Mouse (Mus musculus) heart, embryonic 14.5 days (tissue): Measurements from ENCODE around the gene Alpl. TPM values are rescaled to one million over a fixed set of nuclear protein-coding genes. Genes with fewer than 3 reads are reported as not detected.

Experiments
- ATAC-seq: fragments of 200-750 bp; cut with Nextera tagmentation; 2 replicates; pipeline ENCODE4 v1.8.0; 2017; ENCODE audit warnings: low read depth, moderate TSS enrichment; ENCODE audit not compliant: insufficient number of reproducible peaks, insufficient read depth, low FRiP score
- H3K27ac ChIP-seq, 2 experiments: fragments of 200-500 bp in 1 of 2; fragments of 300-500 bp in 1 of 2; sonication (generic) in 1 of 2; replicated peaks in 1 of 2; 2 replicates each; pipeline ENCODE4 v1.5.1; 2012 to 2014; ENCODE audit warnings: low read depth in 2 of 2, low read length in 2 of 2, control low read depth in 1 of 2, mild to moderate bottlenecking in 1 of 2, mixed read lengths in 1 of 2; ENCODE audit not compliant: control insufficient read depth in 1 of 2, insufficient read depth in 1 of 2
- H3K27me3 ChIP-seq: fragments of 300-500 bp; sonication (generic); 2 replicates; pipeline ENCODE4 v1.6.1; 2014; ENCODE audit warnings: mild to moderate bottlenecking, low read length, control low read depth; ENCODE audit not compliant: control insufficient read depth, insufficient read depth
- H3K36me3 ChIP-seq: fragments of 300-500 bp; sonication (generic); 2 replicates; pipeline ENCODE4 v1.6.1; 2014; ENCODE audit warnings: mild to moderate bottlenecking, control low read depth, low read length, mixed read lengths; ENCODE audit not compliant: control insufficient read depth, insufficient read depth
- H3K4me1 ChIP-seq, 2 experiments: fragments of 200-500 bp in 1 of 2; fragments of 300-500 bp in 1 of 2; sonication (generic) in 1 of 2; 2 replicates each; pipeline ENCODE4 v1.6.1; 2012 to 2014; ENCODE audit warnings: low read length in 2 of 2, control low read depth in 1 of 2, mixed read lengths in 1 of 2; ENCODE audit not compliant: control insufficient read depth in 2 of 2, insufficient read depth in 2 of 2
- H3K4me2 ChIP-seq: fragments of 300-500 bp; sonication (generic); 2 replicates; pipeline ENCODE4 v1.6.1; 2014; ENCODE audit warnings: mild to moderate bottlenecking, low read length
- H3K4me3 ChIP-seq, 2 experiments: fragments of 200-500 bp in 1 of 2; fragments of 300-500 bp in 1 of 2; sonication (generic) in 1 of 2; 2 replicates each; pipeline ENCODE4 v1.5.1; 2012 to 2014; ENCODE audit warnings: low read length in 2 of 2, mild to moderate bottlenecking in 2 of 2, control low read depth in 1 of 2, low read depth in 1 of 2, moderate library complexity in 1 of 2; ENCODE audit not compliant: control insufficient read depth in 1 of 2, insufficient read depth in 1 of 2
- H3K9ac ChIP-seq: fragments of 300-500 bp; sonication (generic); 2 replicates; pipeline ENCODE4 v1.6.1; 2014; ENCODE audit warnings: mild to moderate bottlenecking, low read length
- H3K9me3 ChIP-seq: fragments of 300-500 bp; sonication (generic); 2 replicates; pipeline ENCODE4 v1.6.1; 2016; ENCODE audit warnings: low read length, control low read depth; ENCODE audit not compliant: control insufficient read depth
- WGBS: fragments of 180-500 bp; shearing (Covaris S2); extraction: QIAGEN DNeasy Blood & Tissue Kit; methylation state at CpG from one replicate; pipeline ENCODE4 v1.1.7; 2014; 5-methylcytosine and 5-hydroxymethylcytosine counted together
- polyA plus RNA-seq: library from polyadenylated mRNA; unstranded; fragments of >200 nt; fragmentation: Nextera tagmentation; extraction: Ambion mirVana; gene quantifications from 2 replicates; pipeline ENCODE4 v1.2.1, GENCODE M21; 2014

The Alpl gene
- polyA plus RNA-seq, 1 experiment from 2014 or later: 2.2 TPM

DNA sequence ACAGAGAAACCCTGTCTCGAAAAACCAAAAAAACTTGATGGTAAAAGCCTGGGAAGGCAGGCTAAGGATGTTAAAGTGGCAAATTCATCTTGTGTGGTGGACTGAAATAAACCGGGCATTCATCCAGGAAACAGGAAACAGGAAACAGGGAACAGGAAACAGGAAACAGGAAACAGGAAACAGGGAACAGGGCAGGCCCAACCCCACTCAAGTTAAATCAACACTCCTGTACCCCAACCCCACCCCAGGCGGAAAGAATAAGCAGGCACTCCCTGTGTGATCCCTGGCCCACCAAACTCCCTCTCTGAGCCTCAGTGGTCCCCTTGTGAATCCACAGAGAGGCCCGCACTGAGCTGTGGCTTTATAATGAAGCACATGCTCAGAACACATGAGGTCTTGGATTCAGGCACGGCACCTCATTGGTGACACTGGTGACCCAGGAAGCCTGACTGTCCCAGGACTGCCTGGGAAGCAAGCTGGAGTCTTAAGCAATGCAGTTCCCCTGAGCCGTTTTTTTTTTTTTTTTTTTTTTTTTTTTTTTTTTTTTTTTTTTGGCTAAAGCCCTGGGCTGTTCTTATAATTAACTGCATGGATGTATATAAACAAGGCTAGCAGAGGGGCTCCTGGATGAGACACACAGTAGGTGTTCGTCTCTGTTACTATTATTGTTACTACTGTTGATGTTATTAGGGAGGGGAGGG is 8.4 kb downstream of the Alpl start:
- no peak overlapping the region for H3K27ac ChIP-seq
- H3K4me2 ChIP-seq: no peak overlapping the region
- no peaks in the 10 kb centered on the region for H3K27me3 ChIP-seq
- no peak overlapping the region for H3K9ac ChIP-seq
- no peak overlapping the region for H3K4me3 ChIP-seq
- H3K4me1 ChIP-seq: peaks cover 6 to 11% of the 10 kb centered on the region in 2 experiments
- 79% methylated on average over 7 of the region's 7 CpGs for WGBS
- no peak for ATAC-seq
- H3K36me3 ChIP-seq: no peaks in the 10 kb centered on the region
- no peaks in the 10 kb centered on the region for H3K9me3 ChIP-seq

- no peak overlapping the region for H3K4me3 ChIP-seq
- no peaks in the 10 kb centered on the region for H3K36me3 ChIP-seq
- no peaks in the 10 kb centered on the region for H3K9me3 ChIP-seq
- 67% methylated on average over 6 of the region's 6 CpGs for WGBS
- H3K4me1 ChIP-seq: peaks cover 6 to 11% of the 10 kb centered on the region in 2 experiments
- H3K4me2 ChIP-seq: no peak overlapping the region
- H3K9ac ChIP-seq: no peak overlapping the region
- no peaks in the 10 kb centered on the region for H3K27me3 ChIP-seq
- no peak overlapping the region for H3K27ac ChIP-seq
- ATAC-seq: no peak
Observed at GRCm38 (mm10) chr4:137786488-137786887, 9.7 kb downstream of the Alpl start.

DNA sequence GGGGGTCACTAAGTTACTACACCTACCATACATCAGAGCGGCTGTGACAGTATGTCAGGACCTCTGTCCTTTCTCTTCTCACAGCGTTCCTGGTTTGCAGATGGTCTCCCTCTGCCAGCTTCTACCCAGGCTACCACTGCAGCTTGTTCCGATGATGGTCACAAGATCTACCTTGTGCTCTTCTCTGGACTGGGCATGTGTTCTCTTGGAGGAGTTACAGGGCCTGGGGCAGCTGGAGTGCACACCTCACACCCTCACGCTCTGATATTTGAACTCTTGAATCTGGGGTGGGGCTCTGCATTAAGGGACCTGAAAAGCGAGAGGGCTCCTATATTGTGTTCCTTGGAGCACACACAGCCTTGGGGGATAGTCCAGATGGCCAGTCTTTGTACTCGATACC is 10.9 kb downstream of the Alpl start:
- no peaks in the 10 kb centered on the region for H3K36me3 ChIP-seq
- 78% methylated on average over 6 of the region's 6 CpGs for WGBS
- no peaks in the 10 kb centered on the region for H3K9me3 ChIP-seq
- no peak for ATAC-seq
- H3K9ac ChIP-seq: no peak overlapping the region
- no peak overlapping the region for H3K27ac ChIP-seq
- peaks cover 6 to 11% of the 10 kb centered on the region in 2 experiments for H3K4me1 ChIP-seq
- H3K27me3 ChIP-seq: no peaks in the 10 kb centered on the region
- H3K4me3 ChIP-seq: no peak overlapping the region
- no peak overlapping the region for H3K4me2 ChIP-seq

- Histone ChIP-seq H3K36me3 (no peaks in the 10 kb centered on the region), H3K4me2 (no peak overlapping the region), H3K9ac (no peak overlapping the region), H3K4me3 (no peak overlapping the region), H3K4me1 (peaks cover 6 to 11% of the 10 kb centered on the region in 2 experiments), H3K9me3 (no peaks in the 10 kb centered on the region), H3K27me3 (no peaks in the 10 kb centered on the region), H3K27ac (no peak overlapping the region)
- no peak for ATAC-seq
- 72% methylated on average over 6 of the region's 6 CpGs for WGBS
Observed at GRCm38 (mm10) chr4:137784741-137785140, 11.4 kb downstream of the Alpl start.

DNA sequence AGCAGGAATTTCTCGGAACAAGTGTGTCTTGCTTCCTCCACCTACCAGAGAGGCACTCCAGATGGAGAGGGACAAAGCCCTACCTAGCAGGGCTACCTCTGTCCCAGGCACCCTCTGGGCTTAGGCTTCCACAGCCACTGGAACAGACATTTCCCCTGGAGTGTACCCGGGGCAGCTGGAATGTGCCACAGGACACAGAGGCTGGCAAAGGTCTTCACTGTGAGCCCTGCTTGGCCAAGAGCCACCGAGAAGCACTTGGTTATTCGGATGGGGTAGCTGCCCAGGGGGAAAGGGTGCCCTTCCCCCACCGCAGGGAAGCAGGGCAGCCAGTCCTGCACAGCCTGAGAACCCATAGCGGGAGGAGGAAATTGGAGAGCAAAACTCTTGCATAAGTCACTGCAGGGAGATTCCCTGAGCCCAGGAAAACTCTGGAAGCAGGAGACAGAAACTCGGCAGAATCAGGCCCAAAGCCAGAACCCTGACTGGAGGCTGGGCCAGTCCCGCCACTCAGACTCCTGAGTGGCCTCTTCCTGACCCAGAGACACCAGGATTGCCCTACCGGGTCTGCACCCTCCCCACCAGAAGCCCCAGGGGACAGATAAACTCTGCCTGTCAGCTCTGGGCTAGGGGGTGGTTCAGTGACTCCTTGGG is 12.5 kb downstream of the Alpl start:
- no peaks in the 10 kb centered on the region for H3K36me3 ChIP-seq
- H3K9me3 ChIP-seq: no peaks in the 10 kb centered on the region
- H3K4me3 ChIP-seq: no peak overlapping the region
- H3K27me3 ChIP-seq: no peaks in the 10 kb centered on the region
- H3K9ac ChIP-seq: peak overlapping the region; percentile 44; the same call in 1 of the 2 replicates
- ATAC-seq: no peak
- peaks cover 6 to 11% of the 10 kb centered on the region in 2 experiments for H3K4me1 ChIP-seq
- WGBS: 22% methylated on average over 9 of the region's 9 CpGs
- H3K27ac ChIP-seq: no peak overlapping the region; a peak in 1 of 4 replicates
- no peak overlapping the region for H3K4me2 ChIP-seq

DNA sequence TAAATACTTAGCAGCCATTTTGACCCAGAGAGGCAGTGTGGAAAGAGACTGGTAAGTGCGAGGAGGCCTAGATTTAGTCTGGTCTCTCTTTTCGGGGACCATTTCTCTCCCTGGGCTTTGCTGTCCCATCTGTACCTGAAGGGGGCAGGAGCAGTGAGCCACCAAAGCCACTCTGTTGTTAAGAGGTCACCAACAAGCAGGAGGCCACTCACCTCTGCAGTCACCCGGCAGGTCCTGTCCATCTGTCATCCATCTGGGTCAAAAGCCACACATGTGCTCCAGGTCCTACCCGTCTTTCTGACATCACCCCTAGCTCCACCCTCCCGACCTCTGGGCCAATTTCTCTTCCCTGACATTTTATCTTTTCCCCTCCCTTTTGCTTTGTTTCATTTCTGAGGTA is 14.2 kb downstream of the Alpl start:
- peaks cover 6 to 11% of the 10 kb centered on the region in 2 experiments for H3K4me1 ChIP-seq
- ATAC-seq: no peak
- H3K9ac ChIP-seq: no peak overlapping the region
- H3K36me3 ChIP-seq: no peaks in the 10 kb centered on the region
- H3K27me3 ChIP-seq: no peaks in the 10 kb centered on the region
- H3K4me2 ChIP-seq: no peak overlapping the region
- 74% methylated on average over 5 of the region's 5 CpGs for WGBS
- H3K27ac ChIP-seq: no peak overlapping the region
- no peak overlapping the region for H3K4me3 ChIP-seq
- no peaks in the 10 kb centered on the region for H3K9me3 ChIP-seq

DNA sequence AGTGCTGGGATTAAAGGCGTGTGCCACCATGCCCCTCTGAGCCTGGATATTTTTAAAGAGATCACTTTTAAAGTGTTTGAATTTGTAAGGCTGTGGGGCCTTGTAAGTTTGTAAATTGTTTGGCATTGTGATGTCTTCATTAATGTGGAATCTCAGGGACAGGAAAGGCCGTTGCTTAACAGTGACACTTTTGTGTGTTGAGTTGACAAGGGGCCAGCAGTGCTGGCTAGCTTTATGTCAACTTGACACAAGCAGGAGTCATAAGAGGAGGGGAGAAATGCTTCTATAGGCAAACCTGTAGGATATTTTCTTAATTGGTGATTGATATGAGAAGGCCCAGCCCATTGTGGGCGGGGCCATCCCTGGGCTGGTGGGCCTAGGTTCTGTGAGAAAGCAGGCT is 15.2 kb downstream of the Alpl start:
- 57% methylated on average over 3 of the region's 3 CpGs for WGBS
- Histone ChIP-seq H3K9me3 (no peaks in the 10 kb centered on the region), H3K4me1 (peaks cover 6 to 11% of the 10 kb centered on the region in 2 experiments), H3K27me3 (no peaks in the 10 kb centered on the region), H3K4me2 (no peak overlapping the region), H3K27ac (no peak overlapping the region), H3K9ac (no peak overlapping the region), H3K4me3 (no peak overlapping the region), H3K36me3 (no peaks in the 10 kb centered on the region)
- ATAC-seq: no peak
